In the genomic region with DNA sequence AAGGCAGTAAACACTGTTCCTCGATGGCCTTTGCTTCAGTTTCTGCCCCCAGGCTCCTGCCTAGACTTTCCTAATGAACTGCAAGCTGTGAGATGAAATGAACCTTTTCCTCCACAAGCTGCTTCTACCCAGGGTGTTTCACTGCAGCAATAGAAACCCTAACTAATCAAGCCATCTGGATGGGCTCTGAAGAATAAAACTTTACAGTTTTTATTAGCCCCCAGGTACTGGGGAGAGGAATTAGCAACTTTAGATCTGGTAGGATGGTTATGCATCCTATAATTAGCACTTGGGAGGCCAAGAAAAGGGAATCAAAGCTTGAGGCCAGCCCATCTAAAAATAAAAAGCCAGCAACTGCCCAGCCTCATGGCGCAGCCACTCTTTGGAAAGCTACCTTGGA, we compare ENCODE assay signal across 23 mouse cellular contexts. TPM values are rescaled to one million over a fixed set of nuclear protein-coding genes. Genes with fewer than 3 reads are reported as not detected.
A peak's percentile ranks its signal among the peaks of the same experiment; 100 is the strongest.
DNase-seq lines count a peak whose midpoint lies in the region; ATAC-seq and TF ChIP-seq lines count a peak whose summit lies in the region.
"Had no signal": no experiment of that assay in that cellular context is flagged by ENCODE, and none has a peak within 500 bp of the region (broad histone marks: within the 10 kb centered on the region; RNA-seq: fewer than 3 reads in every experiment).

No protein-coding gene starts in this region.

- ATAC-seq in neural tube, embryonic 15.5 days (ENCODE audit: low FRiP score), result no peak
- ATAC-seq: forebrain, embryonic 16.5 days; inflammation-experienced regulatory T-cells, adult 6 months had no signal

- no peak overlapping the region for H3K9ac ChIP-seq in ES-Bruce4 (ENCODE audit: low read depth, poor library complexity, severe bottlenecking)
- no peak overlapping the region for H3K9ac ChIP-seq in neural tube, embryonic 15.5 days (replicated peaks)
- H3K9ac ChIP-seq: embryonic facial prominence, embryonic 13.5 days; forebrain, embryonic 12.5 days; hindbrain, embryonic 14.5 days had no signal

- intact Hi-C loops in left cerebral cortex, postnatal 4 days (cut with DNase I), result no loop called here

- TF ChIP-seq CTCF in ES-Bruce4 (IDR thresholded peaks at IDR 0.05; ENCODE audit: low read depth, low read length), result no peak
- TF ChIP-seq CTCF in layer of hippocampus, adult 2 months (conservative IDR thresholded peaks at IDR 0.05), result no peak

- no peak overlapping the region for H3K4me2 ChIP-seq in neural tube, embryonic 15.5 days
- H3K4me2 ChIP-seq: embryonic facial prominence, embryonic 13.5 days; forebrain, embryonic 12.5 days; hindbrain, embryonic 14.5 days had no signal

- H3K27ac ChIP-seq in heart, embryonic 10.5 days, result 0 out of 2 replicates have a peak overlapping the region, but pooled peaks have one; percentile 7
- H3K27ac ChIP-seq in ES-Bruce4 (ENCODE audit: insufficient read depth, low read length), result peak overlapping the region; percentile 11; the same call in 1 of the 2 replicates
- H3K27ac ChIP-seq in neural tube, embryonic 15.5 days (replicated peaks), result 0 out of 2 replicates have a peak overlapping the region, but pooled peaks have one; percentile 11
- H3K27ac ChIP-seq in layer of hippocampus, adult 2 months, result no peak overlapping the region
- H3K27ac ChIP-seq: embryonic facial prominence, embryonic 13.5 days; forebrain, embryonic 12.5 days; hindbrain, embryonic 14.5 days had no signal

- 67% methylated on average over 2 of the region's 2 CpGs for WGBS in heart, embryonic 10.5 days
- 42% methylated on average over 2 of the region's 2 CpGs for WGBS in neural tube, embryonic 15.5 days

- no peaks in the 10 kb centered on the region for H3K36me3 ChIP-seq in heart, embryonic 10.5 days
- H3K36me3 ChIP-seq in ES-Bruce4 (ENCODE audit: control insufficient read depth, insufficient read depth, low read length, poor library complexity, severe bottlenecking), result no peaks in the 10 kb centered on the region
- H3K36me3 ChIP-seq in neural tube, embryonic 15.5 days, result no peaks in the 10 kb centered on the region
- H3K36me3 ChIP-seq: embryonic facial prominence, embryonic 13.5 days; forebrain, embryonic 12.5 days had no signal

- H3K4me1 ChIP-seq in heart, embryonic 10.5 days, result peaks cover 3% of the 10 kb centered on the region; the same call in 1 of the 2 replicates
- no peaks in the 10 kb centered on the region for H3K4me1 ChIP-seq in ES-Bruce4 (ENCODE audit: control insufficient read depth, insufficient read depth, low read length)
- no peaks in the 10 kb centered on the region for H3K4me1 ChIP-seq in neural tube, embryonic 15.5 days
- H3K4me1 ChIP-seq: embryonic facial prominence, embryonic 13.5 days; forebrain, embryonic 12.5 days had no signal

- H3K27me3 ChIP-seq in heart, embryonic 10.5 days (ENCODE audit: insufficient read depth, poor library complexity, severe bottlenecking), result no peaks in the 10 kb centered on the region
- H3K27me3 ChIP-seq in ES-Bruce4 (ENCODE audit: control insufficient read depth, insufficient read depth, low read length, poor library complexity, severe bottlenecking), result no peaks in the 10 kb centered on the region
- no peaks in the 10 kb centered on the region for H3K27me3 ChIP-seq in neural tube, embryonic 15.5 days (replicated peaks)
- H3K27me3 ChIP-seq: CH12.LX; embryonic facial prominence, embryonic 13.5 days; forebrain, embryonic 12.5 days had no signal

- H3K4me3 ChIP-seq in heart, embryonic 10.5 days, result no peak overlapping the region
- no peak overlapping the region for H3K4me3 ChIP-seq in ES-Bruce4 (ENCODE audit: low read depth, low read length)
- no peak overlapping the region for H3K4me3 ChIP-seq in neural tube, embryonic 15.5 days (replicated peaks)
- no peak overlapping the region for H3K4me3 ChIP-seq in layer of hippocampus, adult 2 months
- H3K4me3 ChIP-seq: embryonic facial prominence, embryonic 13.5 days; forebrain, embryonic 12.5 days had no signal

- no peak for DNase-seq in heart, embryonic 10.5 days (ENCODE audit: low spot score)
- DNase-seq in heart, postnatal 4 days, result no peak
- peak; percentile 6 for DNase-seq in left cerebral cortex, postnatal 4 days
- DNase-seq in left cerebral cortex, adult 11 months (ENCODE audit: low spot score), result no peak
- DNase-seq in layer of hippocampus, adult 2 months (ENCODE audit: low spot score in 2 of 2), result no peak
- DNase-seq: adrenal gland, adult 2 months; adrenal gland, postnatal 25 days; cerebellum, adult 18-20 months; cerebellum, adult 9-11 months; cerebellum, postnatal 36 days; gastrocnemius, postnatal 14 days had no signal

- no peak for TF ChIP-seq POLR2A in ES-Bruce4 (IDR thresholded peaks at IDR 0.05; ENCODE audit: insufficient read depth, low read length)

- no peaks in the 10 kb centered on the region for H3K9me3 ChIP-seq in heart, embryonic 10.5 days
- H3K9me3 ChIP-seq in ES-Bruce4 (replicated peaks; ENCODE audit: control insufficient read depth, insufficient read depth, low read length, poor library complexity, severe bottlenecking), result peaks cover 3% of the 10 kb centered on the region; the same call in 1 of the 2 replicates
- no peaks in the 10 kb centered on the region for H3K9me3 ChIP-seq in neural tube, embryonic 15.5 days (replicated peaks)
- H3K9me3 ChIP-seq: embryonic facial prominence, embryonic 13.5 days; forebrain, embryonic 12.5 days had no signal

- TF ChIP-seq EP300 in ES-Bruce4 (IDR thresholded peaks at IDR 0.05; ENCODE audit: insufficient read depth, low read depth, low read length), result no peak

RNA-seq across cellular contexts. Expression of a gene that starts 15.5 kb away (rescaled TPM):
- 21.1 and 22.3 TPM in 2 replicates for polyA plus RNA-seq in heart, embryonic 10.5 days (2016; fragmentation: Nextera tagmentation; extraction: Ambion mirVana)
- total RNA-seq in heart, postnatal 4 days (2021), result 10 to 100 TPM; 34.7 to 35.6 TPM
- total RNA-seq in left cerebral cortex, postnatal 4 days (2021), result 10 to 100 TPM; 73.2 to 77.9 TPM
- 98.6 and 108 TPM in 2 replicates for polyA plus RNA-seq in ES-Bruce4 (2011; ENCODE audit: insufficient read depth, insufficient read length, low read depth, missing spikeins)
- polyA plus RNA-seq in neural tube, embryonic 15.5 days (2015; fragmentation: Nextera tagmentation; extraction: Ambion mirVana), result 20.8 and 24.7 TPM in 2 replicates
- 10 to 100 TPM; 47.7 to 50.4 TPM for total RNA-seq in layer of hippocampus, adult 2 months (2021)

RNA-seq across cellular contexts. Expression of a gene that starts 39.3 kb away (rescaled TPM):
- polyA plus RNA-seq in heart, embryonic 10.5 days (2016; fragmentation: Nextera tagmentation; extraction: Ambion mirVana), result 22.0 and 24.4 TPM in 2 replicates
- total RNA-seq in heart, postnatal 4 days (2021), result 10 to 100 TPM; 22.2 to 23.6 TPM
- total RNA-seq in left cerebral cortex, postnatal 4 days (2021), result 10 to 100 TPM; 34.4 to 34.6 TPM
- polyA plus RNA-seq in ES-Bruce4 (2011; ENCODE audit: insufficient read depth, insufficient read length, low read depth, missing spikeins), result 27.2 and 31.0 TPM in 2 replicates
- polyA plus RNA-seq in neural tube, embryonic 15.5 days (2015; fragmentation: Nextera tagmentation; extraction: Ambion mirVana), result 25.5 and 28.9 TPM in 2 replicates
- 10 to 100 TPM; 26.5 to 27.1 TPM for total RNA-seq in layer of hippocampus, adult 2 months (2021)

RNA-seq across cellular contexts. Expression of a gene that starts 45.3 kb away (rescaled TPM):
- polyA plus RNA-seq in heart, embryonic 10.5 days (2016; fragmentation: Nextera tagmentation; extraction: Ambion mirVana), result 0.14 TPM in 1 of 2 replicates, not detected in the other
- 1 to 10 TPM; 2.1 to 2.9 TPM for total RNA-seq in heart, postnatal 4 days (2021)
- total RNA-seq in left cerebral cortex, postnatal 4 days (2021), result not detected
- not detected in 2 replicates for polyA plus RNA-seq in ES-Bruce4 (2011; ENCODE audit: insufficient read depth, insufficient read length, low read depth, missing spikeins)
- polyA plus RNA-seq in neural tube, embryonic 15.5 days (2015; fragmentation: Nextera tagmentation; extraction: Ambion mirVana), result not detected in 2 replicates
- not detected for total RNA-seq in layer of hippocampus, adult 2 months (2021)
- total RNA-seq: adrenal gland, adult 2 months; CH12.LX; ES-E14; hematopoietic stem cell, adult 5-6 weeks had no signal
- polyA plus RNA-seq: adrenal gland, adult 2 months; C2C12; embryonic facial prominence, embryonic 13.5 days; forebrain, embryonic 12.5 days; forebrain, embryonic 16.5 days; gonadal fat pad, adult 2 months; inflammation-experienced regulatory T-cells, adult 6 months had no signal
